Mouse (Mus musculus) Patski (cell line): Measurements from ENCODE around the gene Glmp. TPM values are rescaled to one million over a fixed set of nuclear protein-coding genes. Genes with fewer than 3 reads are reported as not detected.
"Not testable (repeated sequence)": the region's sequence is repeated elsewhere in the genome, so short reads cannot be mapped to it uniquely, and the experiment has no call there.

ENCODE experiments used
- ATAC-seq: fragments of 100-300 bp; one replicate; pipeline ENCODE4 v1.8.0; 2021
- CTCF ChIA-PET: fragments of 350-600 bp; sonication (Branson Sonifier 250); formaldehyde crosslinking; loops from one replicate; lab custom pipeline; 2022; ENCODE audit warnings: inconsistent platforms; lab: Charles Lee
- POLR2A ChIA-PET: fragments of 350-600 bp; sonication (Branson Sonifier 250); formaldehyde crosslinking; loops from one replicate; lab custom pipeline; 2022; ENCODE audit warnings: antibody characterized with exemption, inconsistent platforms; lab: Charles Lee
- DNase-seq: peaks from one replicate; pipeline ENCODE4 v3.0.0-alpha.2; 2011; ENCODE audit warnings: low read depth, low spot score
- H3K27me3 ChIP-seq: fragments of 371-371 bp; one replicate; pipeline ENCODE4 v1.5.1; 2021
- in situ Hi-C: fragments of 300-500 bp; cut with MboI; formaldehyde crosslinking; loops from 3 replicates; pipeline ENCODE4 v1.11.1; 2018; ENCODE audit warnings: low pct_unique_long_range_greater_than_20kb, mixed read lengths
- polyA plus RNA-seq: library from polyadenylated mRNA; unstranded; gene quantifications from one replicate; pipeline ENCODE4 v1.2.3, GENCODE M21; 2021

Gene Glmp
- polyA plus RNA-seq, 1 experiment from 2014 or later = 590 TPM

DNA sequence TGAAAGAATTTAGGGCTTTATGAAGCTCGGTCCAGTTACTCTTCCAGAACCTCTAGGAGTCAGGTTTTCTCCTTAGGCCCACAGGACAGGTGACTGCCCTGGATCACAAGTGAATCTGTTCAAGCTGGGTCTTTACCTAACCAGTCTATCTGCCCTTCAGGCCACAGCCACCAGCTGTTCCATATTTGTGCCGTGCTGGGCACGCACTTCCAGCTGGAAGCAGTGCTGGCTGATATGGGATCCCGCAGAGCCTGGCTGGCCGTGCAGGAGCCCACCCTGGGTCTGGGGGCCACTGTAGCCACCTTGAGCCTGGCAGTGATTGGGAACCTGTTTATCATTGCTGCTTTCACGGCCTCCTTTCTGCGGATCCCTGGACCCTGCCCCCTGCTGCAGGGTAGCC, 51.8 kb downstream of the Glmp start:
- CTCF ChIA-PET = not testable (repeated sequence)

DNA sequence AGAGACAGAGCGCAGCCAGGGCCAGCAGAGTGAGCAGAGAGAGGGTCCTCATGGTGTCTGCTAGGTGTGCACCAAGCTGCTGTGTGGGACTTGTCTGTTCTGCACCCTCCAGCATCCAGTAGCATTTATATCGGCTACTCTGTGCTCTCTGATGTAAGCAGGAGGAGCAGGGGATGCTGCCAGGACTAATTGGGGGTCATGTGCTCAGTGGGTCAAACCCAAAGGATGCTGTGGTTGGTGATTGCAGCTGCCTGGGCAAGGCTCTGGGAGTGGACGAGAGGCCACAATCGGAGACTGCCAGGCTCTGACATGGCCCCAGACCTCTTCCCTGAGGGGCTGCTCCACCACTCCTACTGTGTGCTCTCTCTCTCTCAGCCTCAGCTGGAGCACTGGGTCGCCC, 53.8 kb downstream of the Glmp start, which contains the start of gene Bglap2:
TSS of gene Bglap2 (minus strand) at position 101 of the 400 bp plus-strand sequence.
- DNase-seq, POLR2A ChIA-PET, in situ Hi-C loops, CTCF ChIA-PET, H3K27me3 ChIP-seq, ATAC-seq: not testable (repeated sequence)

More for the DNA sequence above, 51.8 kb downstream of the Glmp start:
- in situ Hi-C loops, ATAC-seq, DNase-seq, POLR2A ChIA-PET, H3K27me3 ChIP-seq: not testable (repeated sequence)

Other genes with a start within 250 kb of the Glmp start
- not detected for gene Ttc24, start 246.7 kb upstream of the Glmp start, polyA plus RNA-seq
- 55.8 TPM for gene Iqgap3, start 243.1 kb upstream of the Glmp start, polyA plus RNA-seq
- 62.7 TPM for gene Mef2d, start 182.7 kb upstream of the Glmp start, polyA plus RNA-seq
- gene Rhbg, start 70.3 kb upstream of the Glmp start, polyA plus RNA-seq = not detected
- 0.19 TPM for gene Gm38392, start 37.8 kb upstream of the Glmp start, polyA plus RNA-seq
- gene Tsacc, start 28.0 kb upstream of the Glmp start, polyA plus RNA-seq = 6.3 TPM
- gene Cct3, start 27.9 kb upstream of the Glmp start, polyA plus RNA-seq = 573 TPM
- 3.1 TPM for gene Tmem79, start 11.1 kb downstream of the Glmp start, polyA plus RNA-seq
- gene Smg5, start 11.2 kb downstream of the Glmp start, polyA plus RNA-seq = 90.1 TPM
- gene Paqr6, start 39.6 kb downstream of the Glmp start, polyA plus RNA-seq = 0.04 TPM
- gene Bglap3, start 47.7 kb downstream of the Glmp start, polyA plus RNA-seq = 0.22 TPM
- gene Bglap2, start 53.7 kb downstream of the Glmp start, polyA plus RNA-seq = not detected
- 0.22 TPM for gene Bglap, start 59.4 kb downstream of the Glmp start, polyA plus RNA-seq
- gene Pmf1, start 85.3 kb downstream of the Glmp start, polyA plus RNA-seq = 80.1 TPM
- gene Slc25a44, start 100.1 kb downstream of the Glmp start, polyA plus RNA-seq = 42.6 TPM
- gene Sema4a, start 136.2 kb downstream of the Glmp start, polyA plus RNA-seq = 6.6 TPM
- 401 TPM for gene Lmna, start 184.9 kb downstream of the Glmp start, polyA plus RNA-seq
- 42.6 TPM for gene Mex3a, start 207.4 kb downstream of the Glmp start, polyA plus RNA-seq
- gene Rab25, start 223.3 kb downstream of the Glmp start, polyA plus RNA-seq = 0.41 TPM
- gene Lamtor2, start 228.1 kb downstream of the Glmp start, polyA plus RNA-seq = 264 TPM
- 143 TPM for gene Ubqln4, start 228.7 kb downstream of the Glmp start, polyA plus RNA-seq